Mouse (Mus musculus) A20 (cell line): ENCODE results near the gene Pdlim4.

Source experiments
- DNase-seq: peaks from one replicate; pipeline ENCODE4 v3.0.0-alpha.2; 2011; ENCODE audit warnings: low read depth, low spot score

The Pdlim4 gene

GRCm38 (mm10) chr11:54091726-54092125 lies 22.9 kb upstream of the Pdlim4 start:
- peak; percentile 68 for DNase-seq

DNA sequence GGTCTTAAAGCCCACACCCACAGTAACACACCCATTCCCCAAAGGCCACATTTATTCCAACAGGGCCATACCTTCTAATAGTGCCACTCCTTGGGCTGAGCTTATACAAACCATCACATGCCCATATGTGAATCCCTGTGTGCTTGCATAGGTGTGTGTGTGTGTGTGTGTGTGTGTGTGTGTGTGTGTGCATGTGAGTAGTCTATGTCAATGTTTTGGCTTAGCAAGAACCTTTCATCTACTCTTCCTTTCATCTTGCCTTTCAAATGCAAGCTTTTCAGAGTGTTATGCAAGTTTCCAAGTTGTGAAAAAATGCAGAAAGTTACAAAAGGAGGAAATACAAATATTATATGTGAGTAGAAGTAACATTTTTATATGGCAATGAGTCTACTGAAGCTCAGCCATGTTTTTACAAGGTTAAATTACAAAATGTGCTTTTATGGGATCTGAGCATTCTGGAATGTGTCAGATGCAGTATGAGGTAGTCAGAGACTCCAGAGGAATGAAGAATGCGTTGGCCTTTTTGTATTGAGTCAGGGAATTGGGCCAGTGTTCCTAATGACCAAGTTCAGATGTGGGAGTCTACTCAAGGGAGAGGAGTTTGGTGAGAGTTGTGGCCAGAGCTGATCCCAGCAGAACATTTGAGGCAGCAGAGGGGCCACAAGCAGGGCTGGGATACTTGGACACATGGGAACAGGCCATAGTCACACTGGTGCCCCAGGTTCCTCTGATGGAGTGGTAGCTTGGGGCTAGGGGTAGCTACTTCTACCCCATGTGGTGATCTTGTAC lies 21.5 kb upstream of the Pdlim4 start:
- DNase-seq: no peak

- DNase-seq: peak; percentile 56
These were observed 20.1 kb upstream of the Pdlim4 start for GRCm38 (mm10) chr11:54088947-54089317.

DNA sequence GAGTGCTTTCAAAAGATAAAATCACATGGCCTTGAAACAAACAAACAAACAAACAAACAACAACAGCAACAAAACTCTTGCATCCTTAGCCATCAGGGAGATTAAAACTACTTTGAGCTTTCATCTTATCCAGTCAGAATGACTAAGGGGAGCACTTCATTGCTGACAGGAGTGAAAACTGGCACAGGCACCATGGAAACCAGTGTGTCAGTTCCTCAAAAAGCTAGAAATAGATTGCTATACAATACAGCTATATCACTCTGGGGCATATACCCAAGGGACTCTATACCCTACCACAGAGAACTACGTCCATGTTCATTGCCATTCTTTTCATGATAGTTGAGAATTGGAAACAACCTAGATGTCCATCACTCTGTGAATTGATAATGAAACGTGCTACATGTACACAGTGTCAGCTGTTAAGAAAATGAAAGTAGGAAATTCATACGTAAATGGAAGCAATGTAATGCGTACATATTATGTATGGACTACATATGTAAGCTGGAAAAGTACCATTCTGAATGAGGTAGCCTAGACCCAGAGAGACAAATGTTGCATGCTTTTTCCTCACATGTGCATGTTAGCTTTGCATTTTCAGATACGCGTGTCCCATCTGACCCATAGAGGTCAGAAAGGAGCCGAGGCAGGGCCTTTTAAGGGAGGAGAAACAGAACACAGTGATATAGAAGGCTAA lies 19.6 kb upstream of the Pdlim4 start:
- peak; percentile 6 for DNase-seq

DNA sequence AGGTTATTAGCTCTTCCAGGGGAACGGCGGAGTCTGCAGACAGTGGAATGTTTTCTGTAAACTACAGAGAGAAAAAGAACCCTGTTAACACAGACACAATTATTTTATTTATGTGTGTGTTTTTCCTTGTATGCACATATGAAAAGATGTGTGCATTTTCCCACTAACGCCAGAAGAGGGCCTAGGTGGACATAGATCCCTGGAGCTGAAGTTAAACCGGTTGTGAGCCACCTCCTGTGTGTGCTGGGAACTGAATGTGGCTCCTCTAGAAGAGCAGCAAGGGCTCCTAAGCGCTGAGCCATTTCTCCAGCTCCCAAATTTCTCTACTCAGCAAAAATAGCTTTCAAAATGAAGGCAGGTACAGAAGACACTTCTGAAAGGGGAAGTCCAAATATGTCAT lies 17.0 kb upstream of the Pdlim4 start:
- DNase-seq: peak; percentile 18

DNA sequence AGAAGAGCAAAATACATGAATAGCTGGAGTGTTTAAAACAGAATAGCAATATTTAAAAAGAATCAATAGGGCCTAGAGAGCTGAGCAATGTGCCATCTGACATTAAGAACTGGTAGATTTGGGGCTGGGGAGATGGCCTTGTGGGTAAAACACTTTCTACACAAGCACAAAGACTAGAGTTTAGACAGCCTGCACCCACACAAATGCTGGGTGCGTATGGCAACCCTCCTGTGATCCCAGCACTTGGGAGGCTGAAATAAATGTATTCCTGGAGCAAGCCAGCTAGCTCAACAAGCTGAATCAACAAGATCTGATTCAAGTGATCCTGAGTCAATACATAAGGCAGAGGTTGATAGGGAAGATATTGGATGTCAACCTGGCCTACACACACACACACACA lies 16.2 kb upstream of the Pdlim4 start:
- no peak for DNase-seq

GRCm38 (mm10) chr11:54082725-54083124 lies 13.9 kb upstream of the Pdlim4 start:
- no peak for DNase-seq

- DNase-seq: no peak
These were observed 11.6 kb upstream of the Pdlim4 start for GRCm38 (mm10) chr11:54080435-54080834.

- DNase-seq: no peak
These were observed 7.3 kb upstream of the Pdlim4 start for GRCm38 (mm10) chr11:54076101-54076500.

DNA sequence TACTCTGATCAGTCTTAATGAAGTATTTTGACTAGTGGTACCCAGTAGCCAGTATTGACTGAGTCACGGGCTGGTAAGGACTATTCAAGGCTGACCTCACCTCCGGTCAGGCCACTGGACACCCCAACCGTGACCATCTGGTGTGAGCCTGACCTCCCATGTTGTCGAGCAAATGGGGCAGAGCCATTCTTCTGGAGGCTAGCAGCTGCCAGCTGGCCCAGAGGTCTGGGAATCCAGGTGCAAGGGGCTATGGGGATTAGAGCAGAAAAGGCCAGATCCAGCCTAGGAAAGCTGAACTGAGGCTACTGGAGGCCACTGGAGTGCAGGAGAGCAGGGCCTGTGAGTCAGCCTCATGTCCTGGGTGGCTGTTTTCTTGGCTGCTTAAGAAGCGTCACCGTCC lies 6.5 kb upstream of the Pdlim4 start:
- DNase-seq: no peak

DNA sequence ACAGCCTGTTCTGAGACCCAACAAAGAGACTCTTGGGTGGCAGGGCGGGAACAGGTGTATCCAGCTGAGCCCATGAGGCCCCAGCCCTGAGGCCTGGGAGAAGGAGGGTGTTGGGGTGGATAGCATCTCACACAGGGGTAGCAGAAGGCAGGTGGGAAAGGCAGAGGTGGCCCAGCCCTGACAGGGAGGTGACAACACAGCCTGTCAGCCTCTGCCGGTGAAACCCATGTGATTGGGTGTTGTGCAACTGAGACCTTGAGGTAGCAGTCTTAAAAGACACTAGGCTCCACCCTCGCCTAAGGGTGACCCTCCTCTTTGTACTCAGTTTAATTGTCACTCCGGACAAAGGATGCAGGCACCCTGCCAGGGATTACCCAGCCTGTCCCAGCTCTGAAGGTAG lies 4.5 kb upstream of the Pdlim4 start:
- no peak for DNase-seq

DNA sequence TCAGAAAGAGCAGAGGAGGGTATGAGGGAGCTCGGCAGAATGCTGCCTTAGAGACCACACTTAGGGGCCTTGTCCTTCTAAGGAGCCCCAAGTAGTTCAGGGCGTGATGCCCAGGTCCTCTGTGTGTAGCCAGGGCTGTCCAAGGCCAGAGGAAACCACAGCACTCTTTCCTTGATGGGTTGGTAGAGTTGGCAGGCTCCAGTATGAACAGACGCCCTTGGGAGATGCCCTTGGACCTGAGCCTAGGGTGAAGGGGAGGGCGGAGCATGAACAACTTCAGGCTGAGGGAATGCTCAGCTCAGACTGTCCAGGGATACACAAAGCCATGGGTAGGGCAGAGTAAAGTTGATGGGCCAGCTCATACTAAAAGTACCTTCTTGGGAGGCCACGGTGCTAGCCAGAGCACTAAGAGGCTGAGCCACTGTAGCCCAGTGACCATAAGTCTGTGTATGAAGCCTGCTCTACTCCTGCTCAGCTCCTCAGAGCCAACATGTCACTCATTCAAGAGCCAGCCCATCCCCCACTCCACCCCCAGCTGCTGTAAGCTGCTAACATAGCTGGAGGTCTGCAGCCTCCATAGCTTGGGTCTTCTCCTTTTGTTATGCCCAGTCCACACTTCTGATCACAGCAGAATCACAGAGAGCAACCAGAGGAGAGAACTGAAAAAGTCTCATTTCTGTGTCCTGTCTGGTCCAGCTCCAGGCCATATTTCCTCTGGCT lies 3.1 kb upstream of the Pdlim4 start:
- no peak for DNase-seq

GRCm38 (mm10) chr11:54067996-54068519 lies 756 bp downstream of the Pdlim4 start:
- DNase-seq: no peak

DNA sequence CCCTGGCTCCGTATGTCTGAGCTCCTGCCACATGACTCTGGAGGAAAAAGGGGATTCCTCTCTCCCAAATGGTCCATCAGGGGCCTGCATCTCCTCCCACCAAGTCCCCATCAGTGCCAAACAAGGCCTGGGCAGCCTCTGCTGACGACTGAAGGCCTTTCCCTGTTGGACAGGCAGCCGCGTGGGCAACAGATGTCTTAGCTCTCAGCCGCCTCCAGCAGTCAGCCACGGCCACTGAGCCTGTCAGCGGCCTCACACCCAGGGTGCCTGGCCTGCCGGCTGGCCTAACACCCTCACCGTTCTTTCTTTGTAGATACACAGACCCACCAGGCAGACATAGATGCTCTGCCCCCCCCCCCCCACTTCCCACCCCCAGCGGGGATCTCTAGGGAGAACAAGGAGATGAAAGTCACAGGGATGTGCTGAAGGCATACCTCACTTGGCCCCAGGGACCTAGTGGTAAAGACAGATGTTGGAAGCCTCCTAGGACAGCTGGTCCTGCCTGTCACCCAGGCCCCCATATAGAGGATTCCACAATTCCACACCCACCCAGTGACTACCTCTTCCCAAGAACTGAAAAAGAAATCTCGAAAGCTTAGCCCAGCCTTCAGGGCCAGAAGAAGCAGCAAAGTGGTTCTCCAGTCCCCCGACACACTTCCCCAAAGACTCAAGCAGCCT lies 1.4 kb downstream of the Pdlim4 start:
- DNase-seq: no peak

DNA sequence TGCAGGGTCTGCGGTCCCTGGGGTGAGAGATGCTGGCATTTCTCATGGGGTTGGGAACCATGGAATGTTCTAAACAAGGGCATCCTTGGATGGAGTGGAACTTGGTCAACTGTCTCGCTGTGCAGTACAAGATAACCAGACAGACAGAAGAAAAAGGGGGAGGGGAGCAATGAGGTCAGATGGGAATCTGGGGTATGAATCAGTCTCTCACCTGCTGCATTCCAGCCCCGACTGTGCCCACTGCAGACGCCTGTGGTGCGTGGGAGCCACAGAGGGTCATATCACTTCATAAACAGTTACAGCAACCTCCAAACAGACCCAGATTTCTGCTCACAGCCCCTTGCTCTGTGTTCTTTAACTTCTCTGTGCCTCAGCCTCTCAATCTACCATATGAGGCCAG lies 2.4 kb downstream of the Pdlim4 start:
- DNase-seq: no peak

GRCm38 (mm10) chr11:54065915-54066178 lies 3.0 kb downstream of the Pdlim4 start:
- no peak for DNase-seq

GRCm38 (mm10) chr11:54065106-54065914 lies 3.5 kb downstream of the Pdlim4 start:
- no peak for DNase-seq

- no peak for DNase-seq
These were observed 4.3 kb downstream of the Pdlim4 start for GRCm38 (mm10) chr11:54064412-54064978.

GRCm38 (mm10) chr11:54063472-54063775 lies 5.4 kb downstream of the Pdlim4 start:
- DNase-seq: no peak

GRCm38 (mm10) chr11:54062753-54063471 lies 5.9 kb downstream of the Pdlim4 start:
- no peak for DNase-seq
